Mouse (Mus musculus) telencephalon, adult 2 months (tissue): Measurements from ENCODE around the gene Gm10251.
"Not testable (repeated sequence)": the region's sequence is repeated elsewhere in the genome, so short reads cannot be mapped to it uniquely, and the experiment has no call there.

Source experiments
- DNase-seq: peaks from one replicate; pipeline ENCODE4 v3.0.0-alpha.2; 2011; ENCODE audit warnings: low read depth, low spot score

Gm10251 gene

DNA sequence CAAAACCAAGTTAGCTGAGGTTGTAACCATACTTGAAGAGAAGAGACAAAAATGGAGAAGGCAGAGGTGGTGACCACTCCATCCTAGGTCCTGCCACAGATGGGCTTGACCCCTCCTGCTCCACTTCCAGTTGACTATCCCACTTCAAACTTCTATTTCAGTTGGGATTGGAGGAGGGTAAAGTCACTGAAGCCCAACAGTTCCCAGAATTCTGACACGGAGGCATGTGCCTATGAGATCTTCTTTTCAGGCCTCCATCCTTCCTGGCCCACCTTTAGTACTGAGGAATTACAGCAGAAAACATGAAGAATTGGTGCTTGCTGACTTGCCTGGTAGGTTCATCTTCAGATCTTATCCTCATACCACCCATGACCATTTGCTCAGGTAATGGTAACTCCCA, at the start of gene Gm10251:
Gene Gm10251, minus strand, starts transcription at position 101 of the 400 bp plus-strand sequence.
- DNase-seq: not testable (repeated sequence)

DNA sequence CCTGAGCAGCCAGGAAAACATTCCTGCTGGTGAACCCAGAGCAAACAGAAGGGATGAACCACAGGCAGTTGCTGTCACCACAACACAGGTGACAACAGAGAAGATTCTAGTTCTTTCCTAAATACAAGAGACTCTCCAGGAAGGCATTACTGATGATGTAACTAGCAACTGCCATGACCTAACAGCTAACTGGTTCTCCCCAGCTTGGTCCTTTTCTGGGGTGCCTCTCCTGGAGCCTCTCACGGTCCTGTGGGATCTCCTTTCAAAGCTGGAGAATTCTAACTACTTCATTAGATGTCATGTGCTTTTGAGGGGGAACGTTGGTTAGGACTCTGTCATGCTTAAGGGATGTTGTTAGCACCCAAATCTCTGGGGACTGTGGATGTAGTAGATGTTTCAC, 36.2 kb upstream of the Gm10251 start, which contains the start of gene Gm8050:
Gene Gm8050, minus strand, starts transcription at position 101 of the 400 bp plus-strand sequence.
- not testable (repeated sequence) for DNase-seq

DNA sequence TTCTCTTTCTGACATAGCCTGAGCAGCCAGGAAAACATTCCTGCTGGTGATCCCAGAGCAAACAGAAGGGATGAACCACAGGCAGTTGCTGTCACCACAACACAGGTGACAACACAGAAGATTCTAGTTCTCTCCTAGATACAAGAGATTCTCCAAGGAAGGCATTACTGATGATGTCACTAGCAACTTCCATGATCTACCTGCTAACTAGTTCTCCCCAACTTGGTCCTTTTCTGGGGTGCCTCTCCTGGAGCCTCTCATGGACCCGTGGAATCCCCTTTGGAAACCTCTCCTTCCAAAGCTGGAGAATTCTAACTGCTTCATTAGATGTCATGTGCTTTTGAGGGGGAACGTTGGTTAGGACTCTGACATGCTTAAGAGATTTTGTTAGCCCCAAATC, 61.7 kb downstream of the Gm10251 start, which contains the start of gene Gm3460:
Gene Gm3460, minus strand, starts transcription at position 101 of the 400 bp plus-strand sequence.
- DNase-seq: not testable (repeated sequence)

DNA sequence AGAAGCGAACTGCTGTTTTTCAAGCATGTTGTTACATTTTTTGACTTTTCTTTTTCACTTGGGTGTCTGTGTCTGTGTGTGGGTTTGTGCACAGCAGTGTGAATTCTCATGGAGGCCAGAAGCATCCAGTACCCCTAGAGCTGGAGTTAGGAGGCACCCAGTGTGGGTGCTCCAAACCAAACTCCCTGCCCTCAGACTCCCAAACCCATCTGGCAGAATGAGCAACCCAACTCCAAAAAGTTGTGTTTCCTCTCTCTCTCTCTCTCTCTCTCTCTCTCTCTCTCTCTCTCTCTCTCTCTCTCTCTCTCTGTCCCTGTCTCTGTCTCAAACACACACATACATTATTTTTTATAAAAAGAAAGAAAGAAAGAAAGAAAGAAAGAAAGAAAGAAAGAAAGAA, 77.5 kb downstream of the Gm10251 start:
- not testable (repeated sequence) for DNase-seq

DNA sequence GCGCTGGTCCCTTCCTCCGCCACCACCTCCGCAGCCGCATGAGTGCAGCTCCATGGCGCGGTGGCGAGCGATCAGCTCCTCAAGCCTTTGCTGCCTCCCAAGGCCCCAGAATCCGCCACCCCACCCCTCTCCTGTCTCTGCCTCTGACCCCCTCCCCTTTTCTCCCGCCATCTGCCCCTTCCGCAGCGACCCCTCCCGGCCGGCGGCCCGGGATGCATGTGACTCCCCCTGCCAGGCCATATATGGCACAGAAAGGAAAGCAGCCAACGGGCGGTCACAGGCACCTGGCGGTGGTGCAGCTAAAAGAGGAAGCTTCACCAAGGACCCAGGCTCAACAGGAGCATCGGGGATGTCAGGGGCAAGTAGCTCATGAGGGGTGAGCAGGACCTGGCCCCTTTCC, 79.0 kb downstream of the Gm10251 start:
- not testable (repeated sequence) for DNase-seq

DNA sequence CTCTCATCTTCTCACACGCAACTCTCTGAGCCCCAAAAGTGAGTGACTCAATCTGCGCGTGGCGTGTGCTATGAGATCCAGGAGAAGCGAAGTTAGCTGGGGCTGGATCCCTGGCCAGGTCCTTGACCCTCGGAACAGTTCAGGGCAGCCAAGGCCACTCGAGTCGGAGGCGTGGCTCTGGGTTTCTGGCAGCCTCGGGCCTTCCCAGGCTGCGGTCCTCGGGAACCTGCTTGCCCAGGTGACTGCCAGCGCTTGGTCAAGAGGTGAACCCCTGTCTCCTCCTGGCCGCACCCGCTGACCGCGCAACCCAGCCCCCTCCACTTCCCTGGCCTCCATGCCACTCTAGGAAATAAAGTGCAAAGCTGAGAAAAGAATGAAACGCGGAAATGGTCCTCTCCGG, 79.4 kb downstream of the Gm10251 start:
- DNase-seq: not testable (repeated sequence)

DNA sequence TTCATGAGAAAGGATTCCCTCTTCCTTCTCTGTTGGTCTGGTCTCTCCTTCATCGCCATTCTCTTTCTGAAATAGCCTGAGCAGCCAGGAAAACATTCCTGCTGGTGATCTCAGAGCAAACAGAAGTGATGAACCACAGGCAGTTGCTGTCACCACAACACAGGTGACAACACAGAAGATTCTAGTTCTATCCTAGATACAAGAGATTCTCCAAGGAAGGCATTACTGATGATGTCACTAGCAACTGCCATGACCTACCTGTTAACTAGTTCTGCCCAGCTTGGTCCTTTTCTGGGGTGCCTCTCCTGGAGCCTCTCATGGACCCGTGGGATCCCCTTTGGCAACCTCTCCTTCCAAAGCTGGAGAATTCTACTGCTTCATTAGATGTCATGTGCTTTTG, 93.5 kb downstream of the Gm10251 start, which contains the start of gene Gm3629:
Gene Gm3629, minus strand, starts transcription at position 101 of the 400 bp plus-strand sequence.
- not testable (repeated sequence) for DNase-seq
